Mouse (Mus musculus) induced T-regulatory cell, adult 2 months (primary cell): ENCODE data around the gene Prpf4b.
"Not testable (repeated sequence)": the region's sequence is repeated elsewhere in the genome, so short reads cannot be mapped to it uniquely, and the experiment has no call there.

Experiments used
- DNase-seq: peaks from one replicate; pipeline ENCODE4 v3.0.0-alpha.2; 2012; ENCODE audit warnings: low read depth

Prpf4b gene

DNA sequence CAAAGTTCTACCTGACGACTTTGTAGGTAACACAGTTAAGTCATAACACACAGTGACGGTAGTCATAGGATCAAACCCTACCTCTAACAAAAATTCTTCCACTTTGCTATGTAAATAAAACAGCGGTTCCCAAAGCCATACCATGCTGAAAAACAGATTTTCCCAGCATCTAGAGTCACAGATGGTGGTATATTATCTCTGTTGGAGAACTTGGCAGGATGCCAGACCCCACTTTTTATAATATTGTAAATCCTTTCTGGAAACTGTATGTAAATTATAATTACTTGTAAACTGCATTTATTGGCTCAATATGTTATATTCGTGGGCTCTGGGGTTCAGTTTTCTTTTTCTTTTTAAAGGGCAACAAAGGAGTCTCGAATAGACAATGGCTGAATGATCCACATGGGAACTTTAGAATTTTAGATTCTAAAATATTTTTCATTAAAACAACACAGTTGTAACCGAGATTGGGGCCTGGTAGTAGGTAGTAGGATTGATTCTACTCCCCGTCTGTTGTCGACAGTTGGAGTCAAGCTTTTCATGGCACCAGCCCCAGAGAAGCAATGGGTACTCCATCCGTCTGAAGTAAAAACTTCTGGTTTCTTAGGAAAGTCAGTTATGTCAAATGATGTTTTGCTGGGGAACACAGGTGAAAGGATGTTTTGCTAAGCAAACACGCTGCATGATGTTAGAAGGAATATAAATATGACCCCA, 60.0 kb downstream of the Prpf4b start:
- no peak for DNase-seq

DNA sequence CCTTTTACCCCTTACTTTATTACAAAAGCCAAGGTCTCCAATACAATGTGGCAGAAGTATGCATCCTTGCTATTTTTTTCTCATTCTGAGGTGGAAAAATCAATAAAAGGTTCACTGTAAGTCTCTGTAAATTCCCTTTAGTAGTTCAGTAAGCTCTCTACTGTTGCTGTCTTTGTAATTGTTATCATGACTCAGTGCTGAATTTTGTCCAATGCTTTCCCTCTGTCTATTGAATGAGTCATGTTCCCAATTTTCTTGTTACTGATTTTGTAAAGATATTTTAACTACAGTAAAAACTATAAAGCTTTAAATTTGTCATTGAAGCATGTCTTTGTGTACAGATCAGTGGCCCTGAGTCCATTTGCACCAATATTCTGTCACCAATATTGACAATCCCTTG, 67.3 kb downstream of the Prpf4b start:
- no peak for DNase-seq

DNA sequence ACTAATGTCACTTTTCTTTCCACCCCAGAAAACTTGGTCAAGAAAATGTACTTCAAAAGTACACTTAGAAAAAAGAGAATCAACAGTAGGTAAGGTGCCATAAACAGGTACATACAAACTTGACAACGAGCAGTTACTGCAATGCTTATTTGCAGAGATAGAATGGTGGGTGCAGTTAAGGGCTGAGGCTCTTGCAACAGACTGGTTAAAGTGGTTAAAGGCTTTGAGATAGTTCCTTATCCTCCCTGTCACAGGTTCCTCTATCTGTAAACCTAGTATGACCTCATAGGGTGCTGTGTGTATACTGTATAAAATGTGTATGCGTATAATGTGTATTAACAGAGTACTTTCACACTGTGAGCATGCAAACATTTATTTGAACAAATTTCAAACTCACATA, 76.3 kb downstream of the Prpf4b start:
- DNase-seq = not testable (repeated sequence)
